Mouse (Mus musculus) MEL (cell line): ENCODE data around the gene Nfe2. TPM values are rescaled to one million over a fixed set of nuclear protein-coding genes. Genes with fewer than 3 reads are reported as not detected.

Source experiments
- DNase-seq: peaks from one replicate; pipeline ENCODE4 v3.0.0; 2011; ENCODE audit warnings: low read depth, low spot score
- H3K27ac ChIP-seq: 2 replicates; pipeline ENCODE4 v1.5.1; 2012; ENCODE audit warnings: low read depth, mild to moderate bottlenecking, control low read depth, low read length, moderate library complexity; ENCODE audit not compliant: control insufficient read depth
- H3K27me3 ChIP-seq, 2 experiments: fragments of 150-350 bp in 1 of 2; sonication (generic) in 1 of 2; 2 replicates each; pipeline ENCODE4 v1.6.1; 2012; ENCODE audit warnings: low read length in 2 of 2, mild to moderate bottlenecking in 2 of 2, improper control_type of control experiment in 1 of 2, moderate library complexity in 1 of 2; ENCODE audit not compliant: insufficient read depth in 2 of 2, control insufficient read depth in 1 of 2
- H3K36me3 ChIP-seq, 2 experiments: 2 replicates each; pipeline ENCODE4 v1.6.1; 2012 to 2014; ENCODE audit warnings: low read length in 2 of 2, improper control_type of control experiment in 1 of 2, inconsistent platforms in 1 of 2, mild to moderate bottlenecking in 1 of 2; ENCODE audit not compliant: insufficient read depth in 2 of 2, control insufficient read depth in 1 of 2
- H3K4me1 ChIP-seq, 2 experiments: fragments of 150-350 bp in 1 of 2; sonication (generic) in 1 of 2; 2 replicates each; pipeline ENCODE4 v1.6.1; 2012; ENCODE audit warnings: low read length in 2 of 2, improper control_type of control experiment in 1 of 2, mild to moderate bottlenecking in 1 of 2; ENCODE audit not compliant: insufficient read depth in 2 of 2, control insufficient read depth in 1 of 2
- H3K4me3 ChIP-seq, 2 experiments: fragments of 150-350 bp in 1 of 2; sonication (generic) in 1 of 2; 2 replicates each; pipeline ENCODE4 v1.5.1; 2012; ENCODE audit warnings: low read depth in 2 of 2, low read length in 2 of 2, mild to moderate bottlenecking in 2 of 2, moderate library complexity in 2 of 2, control low read depth in 1 of 2, improper control_type of control experiment in 1 of 2; ENCODE audit not compliant: control insufficient read depth in 1 of 2, insufficient read depth in 1 of 2
- H3K79me2 ChIP-seq: 2 replicates; pipeline ENCODE4 v1.6.1; 2012; ENCODE audit warnings: mild to moderate bottlenecking, low read length, moderate library complexity; ENCODE audit not compliant: control insufficient read depth, poor library complexity, insufficient read depth
- H3K9ac ChIP-seq: 2 replicates; pipeline ENCODE4 v1.6.1; 2012; ENCODE audit warnings: low read depth, mild to moderate bottlenecking, control low read depth, low read length, moderate library complexity; ENCODE audit not compliant: control insufficient read depth, poor library complexity, severe bottlenecking
- H3K9me3 ChIP-seq: fragments of 150-350 bp; sonication (generic); replicated peaks from 2 replicates; pipeline ENCODE4 v1.6.1; 2012; ENCODE audit warnings: mild to moderate bottlenecking, low read length, improper control_type of control experiment, moderate library complexity; ENCODE audit not compliant: insufficient read depth
- ELF1 ChIP-seq: IDR thresholded peaks from 2 replicates; pipeline ENCODE4 v1.6.1; 2014; ENCODE audit warnings: low read depth, mild to moderate bottlenecking, inconsistent platforms, low read length, improper control_type of control experiment, moderate library complexity
- EP300 ChIP-seq, 2 experiments: IDR thresholded peaks; 2 replicates each; pipeline ENCODE4 v1.6.1; 2011; ENCODE audit warnings: improper control_type of control experiment in 2 of 2, low read length in 2 of 2, low read depth in 1 of 2, mild to moderate bottlenecking in 1 of 2
- GATA1 ChIP-seq: IDR thresholded peaks from 2 replicates; pipeline ENCODE4 v1.6.1; 2011; ENCODE audit warnings: low read depth, low read length, improper control_type of control experiment
- MAFK ChIP-seq: IDR thresholded peaks from 2 replicates; pipeline ENCODE4 v1.6.1; 2011; ENCODE audit warnings: low read depth, mild to moderate bottlenecking, low read length, improper control_type of control experiment, borderline replicate concordance
- MXI1 ChIP-seq: IDR thresholded peaks from 2 replicates; pipeline ENCODE4 v1.6.1; 2011; ENCODE audit warnings: mild to moderate bottlenecking, low read depth, low read length, improper control_type of control experiment
- NELFE ChIP-seq: IDR thresholded peaks from 2 replicates; pipeline ENCODE4 v1.6.1; 2011; ENCODE audit warnings: low read depth, low read length, improper control_type of control experiment
- RCOR1 ChIP-seq: IDR thresholded peaks from 2 replicates; pipeline ENCODE4 v1.6.1; 2012; ENCODE audit warnings: low read depth, mild to moderate bottlenecking, inconsistent platforms, low read length, improper control_type of control experiment
- SMC3 ChIP-seq: IDR thresholded peaks from 2 replicates; pipeline ENCODE4 v1.6.1; 2011; ENCODE audit warnings: low read depth, low read length, improper control_type of control experiment
- TAL1 ChIP-seq: IDR thresholded peaks from 2 replicates; pipeline ENCODE4 v1.6.1; 2012; ENCODE audit warnings: mild to moderate bottlenecking, inconsistent platforms, low read length, moderate library complexity, mixed read lengths
- TBP ChIP-seq: IDR thresholded peaks from 2 replicates; pipeline ENCODE4 v1.8.0; 2011; ENCODE audit warnings: low read depth, low read length, improper control_type of control experiment
- USF1 ChIP-seq: IDR thresholded peaks from 2 replicates; pipeline ENCODE4 v1.6.1; 2014; ENCODE audit warnings: low read depth, mild to moderate bottlenecking, inconsistent platforms, low read length, improper control_type of control experiment, moderate library complexity
- polyA plus RNA-seq, 2 experiments: library from polyadenylated mRNA; stranded (reverse) in 1 of 2; unstranded in 1 of 2; fragments of >175 nt in 1 of 2; fragments of >200 nt in 1 of 2; gene quantifications; 2 replicates each; pipeline versions ENCODE4 v1.2.1 to v1.2.4; 2012; ENCODE audit warnings: low replicate concordance in 2 of 2, low read depth in 1 of 2; ENCODE audit not compliant: insufficient read length in 2 of 2, insufficient read depth in 1 of 2, missing spikeins in 1 of 2
- total RNA-seq: library from RNA; depleted of rRNA; stranded (reverse); fragments of 300-350 nt; gene quantifications from 2 replicates; pipeline ENCODE4 v1.2.3, GENCODE M21; 2012; rRNA removed

The Nfe2 gene
- total and polyA plus RNA-seq, 3 experiments: 74.6 to 103 TPM; not detected in 1

- H3K36me3 ChIP-seq: peaks cover 0 to 11% of the 10 kb centered on the region in 2 experiments; a peak in 2 of 4 replicates
- no peak for DNase-seq
- no peaks in the 10 kb centered on the region for H3K4me1 ChIP-seq
These were observed 56.0 kb downstream of the Nfe2 start for GRCm38 (mm10) chr15:103202088-103202793.

More at GRCm38 (mm10) chr15:103202088-103202793, 56.0 kb downstream of the Nfe2 start:
- Histone ChIP-seq H3K79me2 (no peaks in the 10 kb centered on the region), H3K4me3 (no peak overlapping the region), H3K9me3 (no peaks in the 10 kb centered on the region), H3K27me3 (no peaks in the 10 kb centered on the region), H3K27ac (no peak overlapping the region), H3K9ac (no peak overlapping the region)
- TF ChIP-seq RCOR1 (no peak), EP300 (IDR thresholded peaks at IDR 0.05; ENCODE audit: low read depth in 1 of 2, low read length in 2 of 2) (no peak), MAFK (no peak), GATA1 (no peak), TAL1 (no peak), MXI1 (no peak), USF1 (no peak), NELFE (no peak), SMC3 (no peak), ELF1 (no peak), TBP (no peak)

Other genes with a start within 250 kb of the Nfe2 start
- 2.5 and 2.6 TPM in 2 replicates for gene Hoxc4, start 239.5 kb downstream of the Nfe2 start, total RNA-seq
- 1 to 10 TPM in 1 of 2 experiments, not detected in 1; 9.4 TPM for gene Hoxc4, start 239.5 kb downstream of the Nfe2 start, polyA plus RNA-seq
- 3.8 and 5.2 TPM in 2 replicates for gene Smug1, start 91.3 kb downstream of the Nfe2 start, total RNA-seq
- 1 to 10 TPM in 1 of 2 experiments, not detected in 1; 4.6 TPM for gene Smug1, start 91.3 kb downstream of the Nfe2 start, polyA plus RNA-seq
- gene Cbx5, start 18.6 kb downstream of the Nfe2 start, total RNA-seq: 39.8 and 40.5 TPM in 2 replicates
- 10 to 100 TPM; 42.4 to 67.1 TPM for gene Cbx5, start 18.6 kb downstream of the Nfe2 start, polyA plus RNA-seq
- gene Hnrnpa1, start 18.0 kb downstream of the Nfe2 start, total RNA-seq: 322 and 402 TPM in 2 replicates
- 100 to 1,000 TPM in 1 of 2 experiments, not detected in 1; 900 TPM for gene Hnrnpa1, start 18.0 kb downstream of the Nfe2 start, polyA plus RNA-seq
- 46.7 and 48.0 TPM in 2 replicates for gene Copz1, start 14.3 kb upstream of the Nfe2 start, total RNA-seq
- gene Copz1, start 14.3 kb upstream of the Nfe2 start, polyA plus RNA-seq: 100 to 1,000 TPM; 117 to 822 TPM
- 0.12 TPM in 1 of 2 replicates, not detected in the other for gene Gpr84, start 52.2 kb upstream of the Nfe2 start, total RNA-seq
- under 1 TPM in 1 of 2 experiments, not detected in 1; 0.21 TPM for gene Gpr84, start 52.2 kb upstream of the Nfe2 start, polyA plus RNA-seq
- gene Zfp385a, start 81.7 kb upstream of the Nfe2 start, total RNA-seq: 4.4 and 5.2 TPM in 2 replicates
- 10 to 100 TPM in 1 of 2 experiments, not detected in 1; 54.0 TPM for gene Zfp385a, start 81.7 kb upstream of the Nfe2 start, polyA plus RNA-seq
- gene Itga5, start 108.4 kb upstream of the Nfe2 start, total RNA-seq: 6.0 and 6.7 TPM in 2 replicates
- 10 to 100 TPM in 1 of 2 experiments, not detected in 1; 17.4 TPM for gene Itga5, start 108.4 kb upstream of the Nfe2 start, polyA plus RNA-seq
- 0.15 TPM in 1 of 2 replicates, not detected in the other for gene Gtsf1, start 172.1 kb upstream of the Nfe2 start, total RNA-seq
- gene Gtsf1, start 172.1 kb upstream of the Nfe2 start, polyA plus RNA-seq: not detected
- not detected in 2 replicates for gene Gtsf2, start 190.1 kb upstream of the Nfe2 start, total RNA-seq
- gene Gtsf2, start 190.1 kb upstream of the Nfe2 start, polyA plus RNA-seq: not detected
- gene Nckap1l, start 195.4 kb upstream of the Nfe2 start, total RNA-seq: 17.8 and 17.9 TPM in 2 replicates
- gene Nckap1l, start 195.4 kb upstream of the Nfe2 start, polyA plus RNA-seq: 10 to 100 TPM in 1 of 2 experiments, not detected in 1; 27.1 TPM
- gene Pde1b, start 244.6 kb upstream of the Nfe2 start, total RNA-seq: 1.8 and 2.4 TPM in 2 replicates
- gene Pde1b, start 244.6 kb upstream of the Nfe2 start, polyA plus RNA-seq: 1 to 10 TPM in 1 of 2 experiments, not detected in 1; 4.5 TPM